In the genomic region with DNA sequence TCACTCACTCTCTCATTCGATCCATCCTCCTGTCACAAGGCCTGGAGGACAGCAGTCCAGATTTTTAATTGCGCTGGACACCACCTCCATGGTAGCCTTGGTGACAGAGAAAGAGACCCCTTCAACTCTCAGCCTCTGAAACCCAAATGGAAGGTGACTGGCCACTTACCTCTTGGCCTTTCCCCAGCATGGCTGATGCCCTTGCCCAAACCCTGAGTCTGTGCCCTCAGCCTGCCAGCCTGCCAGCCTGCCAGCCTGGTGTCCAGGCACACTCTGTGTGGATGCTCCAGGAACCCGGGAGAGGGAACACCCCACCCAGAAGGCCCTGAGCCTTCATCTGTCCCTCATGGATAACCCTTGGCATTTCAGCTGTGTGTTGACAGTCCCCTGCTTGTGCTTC, we compare ENCODE assay signal across 23 mouse cellular contexts. TPM values are rescaled to one million over a fixed set of nuclear protein-coding genes. Genes with fewer than 3 reads are reported as not detected.
DNase-seq lines count a peak whose midpoint lies in the region; ATAC-seq and TF ChIP-seq lines count a peak whose summit lies in the region.
"Had no signal": no experiment of that assay in that cellular context is flagged by ENCODE, and none has a peak within 500 bp of the region (broad histone marks: within the 10 kb centered on the region; RNA-seq: fewer than 3 reads in every experiment).

No protein-coding gene starts in this region.

- intact Hi-C loops in heart, postnatal 14 days (cut with DNase I), result no loop called here

- 76% methylated on average over 3 of the region's 3 CpGs for WGBS in hindbrain, embryonic 15.5 days
- 88% methylated on average over 3 of the region's 3 CpGs for WGBS in hindbrain, embryonic 12.5 days
- WGBS in cerebellum, adult 2 months, result 46% methylated on average over 3 of the region's 3 CpGs

- peak; percentile 53 for DNase-seq in brain, adult 2 months (ENCODE audit: low read depth, low spot score)
- peak; percentile 56 to 64 for DNase-seq in cerebellum, adult 2 months
- peak; percentile 51 to 55 for DNase-seq in cerebellum, postnatal 25 days
- no peak for DNase-seq in heart, postnatal 14 days
- DNase-seq in adrenal gland, postnatal 36 days, result no peak
- DNase-seq: adrenal gland, postnatal 10 days; B cell, adult 2 months; gastrocnemius, postnatal 25 days; heart, adult 2 months; heart, postnatal 36 days; kidney, adult 11 months; kidney, postnatal 36 days; layer of hippocampus, postnatal 36 days; liver, embryonic 13.5 days; lung, adult 2 months; lung, postnatal 14 days had no signal

- H3K9me3 ChIP-seq in hindbrain, embryonic 15.5 days, result no peaks in the 10 kb centered on the region
- no peaks in the 10 kb centered on the region for H3K9me3 ChIP-seq in hindbrain, embryonic 12.5 days (replicated peaks)
- H3K9me3 ChIP-seq: embryonic facial prominence, embryonic 15.5 days; kidney, embryonic 15.5 days; liver, embryonic 13.5 days; neural tube, embryonic 12.5 days had no signal

- ATAC-seq in hindbrain, embryonic 15.5 days (ENCODE audit: low FRiP score, low read depth), result no peak
- ATAC-seq in hindbrain, embryonic 12.5 days (ENCODE audit: low FRiP score), result no peak

- H3K4me2 ChIP-seq in hindbrain, embryonic 15.5 days, result 0 out of 2 replicates have a peak overlapping the region, but pooled peaks have one; percentile 18
- no peak overlapping the region for H3K4me2 ChIP-seq in hindbrain, embryonic 12.5 days (replicated peaks)
- H3K4me2 ChIP-seq: embryonic facial prominence, embryonic 15.5 days; hindbrain, embryonic 14.5 days; kidney, embryonic 15.5 days; liver, embryonic 13.5 days; midbrain, embryonic 11.5 days; neural tube, embryonic 12.5 days had no signal

- peaks cover 27% of the 10 kb centered on the region for H3K27me3 ChIP-seq in hindbrain, embryonic 15.5 days
- H3K27me3 ChIP-seq in hindbrain, embryonic 12.5 days, result peaks cover 29% of the 10 kb centered on the region
- no peaks in the 10 kb centered on the region for H3K27me3 ChIP-seq in cerebellum, adult 2 months (ENCODE audit: control insufficient read depth, insufficient read depth, low read length)

- H3K36me3 ChIP-seq in hindbrain, embryonic 15.5 days, result no peaks in the 10 kb centered on the region
- no peaks in the 10 kb centered on the region for H3K36me3 ChIP-seq in hindbrain, embryonic 12.5 days
- H3K36me3 ChIP-seq: embryonic facial prominence, embryonic 15.5 days; kidney, embryonic 15.5 days; liver, embryonic 13.5 days; neural tube, embryonic 12.5 days had no signal

- peaks cover 49% of the 10 kb centered on the region for H3K4me1 ChIP-seq in hindbrain, embryonic 15.5 days (replicated peaks)
- peaks cover 41% of the 10 kb centered on the region for H3K4me1 ChIP-seq in hindbrain, embryonic 12.5 days
- peaks cover 38% of the 10 kb centered on the region for H3K4me1 ChIP-seq in cerebellum, adult 2 months (ENCODE audit: control insufficient read depth, insufficient read depth, low read length)

- no peak overlapping the region for H3K9ac ChIP-seq in hindbrain, embryonic 15.5 days
- H3K9ac ChIP-seq in hindbrain, embryonic 12.5 days, result no peak overlapping the region
- H3K9ac ChIP-seq: embryonic facial prominence, embryonic 15.5 days; kidney, embryonic 15.5 days; liver, embryonic 13.5 days; neural tube, embryonic 12.5 days had no signal

- H3K27ac ChIP-seq in hindbrain, embryonic 15.5 days (replicated peaks), result no peak overlapping the region
- no peak overlapping the region for H3K27ac ChIP-seq in hindbrain, embryonic 12.5 days
- H3K27ac ChIP-seq in cerebellum, adult 2 months (ENCODE audit: insufficient read depth, low read length), result peak overlapping the region; percentile 14; the same call in 1 of the 2 replicates
- H3K27ac ChIP-seq: embryonic facial prominence, embryonic 15.5 days; heart, adult 2 months; hindbrain, embryonic 14.5 days; kidney, embryonic 15.5 days; liver, embryonic 13.5 days; neural tube, embryonic 12.5 days had no signal

- no peak for TF ChIP-seq POLR2A in cerebellum, adult 2 months (IDR thresholded peaks at IDR 0.05; ENCODE audit: borderline replicate concordance, insufficient read depth, low read length)

- no peak overlapping the region for H3K4me3 ChIP-seq in hindbrain, embryonic 15.5 days
- H3K4me3 ChIP-seq in hindbrain, embryonic 12.5 days, result no peak overlapping the region
- peak overlapping the region; percentile 6 for H3K4me3 ChIP-seq in cerebellum, adult 2 months (replicated peaks; ENCODE audit: insufficient read depth, low read depth, low read length)
- H3K4me3 ChIP-seq: embryonic facial prominence, embryonic 15.5 days; heart, adult 2 months; kidney, embryonic 15.5 days; liver, embryonic 13.5 days; neural tube, embryonic 12.5 days had no signal

- no peak for TF ChIP-seq CTCF in cerebellum, adult 2 months (IDR thresholded peaks at IDR 0.05; ENCODE audit: borderline replicate concordance, insufficient read depth, low read depth, low read length)

RNA-seq across cellular contexts. Expression of a gene that starts 2.1 kb away (rescaled TPM):
- polyA plus RNA-seq in hindbrain, embryonic 15.5 days (2015; fragmentation: Nextera tagmentation; extraction: Ambion mirVana), result 3.6 and 5.2 TPM in 2 replicates
- 4.0 and 5.1 TPM in 2 replicates for polyA plus RNA-seq in hindbrain, embryonic 12.5 days (2016; fragmentation: Nextera tagmentation; extraction: Ambion mirVana)
- polyA plus RNA-seq in cerebellum, adult 2 months (2012; rRNA removed), result 19.1 and 21.7 TPM in 2 replicates
- 1 to 10 TPM; 1.2 to 1.9 TPM for total RNA-seq in heart, postnatal 14 days (2021)
- total RNA-seq in adrenal gland, postnatal 36 days (2021), result 1 to 10 TPM; 4.9 to 8.7 TPM

RNA-seq across cellular contexts. Expression of a gene that starts 2.5 kb away (rescaled TPM):
- 7.3 and 7.7 TPM in 2 replicates for polyA plus RNA-seq in hindbrain, embryonic 15.5 days (2015; fragmentation: Nextera tagmentation; extraction: Ambion mirVana)
- 6.3 and 7.7 TPM in 2 replicates for polyA plus RNA-seq in hindbrain, embryonic 12.5 days (2016; fragmentation: Nextera tagmentation; extraction: Ambion mirVana)
- polyA plus RNA-seq in cerebellum, adult 2 months (2012; rRNA removed), result 18.4 and 18.9 TPM in 2 replicates
- total RNA-seq in heart, postnatal 14 days (2021), result 1 to 10 TPM; 3.0 to 3.3 TPM
- 10 to 100 TPM in 1 of 2 experiments, 1 to 10 TPM in 1; 7.8 to 11.3 TPM for total RNA-seq in adrenal gland, postnatal 36 days (2021)

RNA-seq across cellular contexts. Expression of a gene that starts 41.7 kb away (rescaled TPM):
- 14.8 and 16.2 TPM in 2 replicates for polyA plus RNA-seq in hindbrain, embryonic 15.5 days (2015; fragmentation: Nextera tagmentation; extraction: Ambion mirVana)
- polyA plus RNA-seq in hindbrain, embryonic 12.5 days (2016; fragmentation: Nextera tagmentation; extraction: Ambion mirVana), result 27.6 and 28.1 TPM in 2 replicates
- polyA plus RNA-seq in cerebellum, adult 2 months (2012; rRNA removed), result 10.1 and 11.1 TPM in 2 replicates
- 1 to 10 TPM; 5.1 to 5.5 TPM for total RNA-seq in heart, postnatal 14 days (2021)
- 10 to 100 TPM; 14.0 to 21.1 TPM for total RNA-seq in adrenal gland, postnatal 36 days (2021)

Comparison
In these comparisons a context has a peak if more than half of its experiments do, and no peak if none do; other contexts are left out.
1. DNase-seq: peak in brain, adult 2 months (single experiment), cerebellum, adult 2 months (2 of 2) and cerebellum, postnatal 25 days (2 of 2); none in heart, postnatal 14 days (0 of 2) and adrenal gland, postnatal 36 days (0 of 2).